ENCODE assay signal across 15 mouse cellular contexts in genomic region chr17:50158565-50158964, GRCm38 (mm10). TPM values are rescaled to one million over a fixed set of nuclear protein-coding genes. Genes with fewer than 3 reads are reported as not detected.
DNase-seq lines count a peak whose midpoint lies in the region; ATAC-seq lines count a peak whose summit lies in the region.
"Had no signal": no experiment of that assay in that cellular context is flagged by ENCODE, and none has a peak within 500 bp of the region (broad histone marks: within the 10 kb centered on the region; RNA-seq: fewer than 3 reads in every experiment).

No protein-coding gene starts in this region.

- H3K36me3 ChIP-seq in heart, embryonic 12.5 days, result no peaks in the 10 kb centered on the region
- H3K36me3 ChIP-seq in midbrain, embryonic 13.5 days, result no peaks in the 10 kb centered on the region
- H3K36me3 ChIP-seq: hindbrain, embryonic 15.5 days had no signal

- ATAC-seq in heart, embryonic 12.5 days (ENCODE audit: insufficient number of reproducible peaks, low FRiP score), result peak; percentile 55; the same call in 1 of the 2 replicates
- ATAC-seq in erythroid progenitor cell, adult 5-6 weeks (replicated peaks; ENCODE audit: low FRiP score, poor library complexity, severe bottlenecking), result peak; percentile 93
- peak; percentile 59 for ATAC-seq in megakaryocyte, adult 5-6 weeks (ENCODE audit: poor library complexity, severe bottlenecking)
- ATAC-seq in midbrain, embryonic 13.5 days, result no peak
- ATAC-seq: forebrain, embryonic 13.5 days had no signal

- no peaks in the 10 kb centered on the region for H3K9me3 ChIP-seq in heart, embryonic 12.5 days (replicated peaks)
- no peaks in the 10 kb centered on the region for H3K9me3 ChIP-seq in midbrain, embryonic 13.5 days
- H3K9me3 ChIP-seq: forebrain, embryonic 13.5 days; hindbrain, embryonic 15.5 days had no signal

- peaks cover 7% of the 10 kb centered on the region for H3K4me1 ChIP-seq in heart, embryonic 12.5 days (replicated peaks)
- H3K4me1 ChIP-seq in midbrain, embryonic 13.5 days (replicated peaks), result peaks cover 7% of the 10 kb centered on the region; the same call in 1 of the 2 replicates
- H3K4me1 ChIP-seq: forebrain, embryonic 13.5 days had no signal

- 59% methylated on average over 6 of the region's 6 CpGs for WGBS in heart, embryonic 12.5 days
- 91% methylated on average over 6 of the region's 6 CpGs for WGBS in midbrain, embryonic 13.5 days

- DNase-seq in heart, postnatal 4 days, result no peak
- DNase-seq in thymus, postnatal 14 days, result peak; percentile 61
- no peak for DNase-seq in layer of hippocampus, postnatal 36 days
- no peak for DNase-seq in urinary bladder, postnatal 10 days (ENCODE audit: low spot score)
- DNase-seq: kidney, postnatal 10 days; lung, postnatal 10 days; right cerebral cortex, adult 18-20 months had no signal

- H3K9ac ChIP-seq in heart, embryonic 12.5 days, result no peak overlapping the region
- H3K9ac ChIP-seq in midbrain, embryonic 13.5 days (replicated peaks), result no peak overlapping the region
- H3K9ac ChIP-seq: forebrain, embryonic 13.5 days; hindbrain, embryonic 15.5 days had no signal

- no peak overlapping the region for H3K4me2 ChIP-seq in heart, embryonic 12.5 days
- no peak overlapping the region for H3K4me2 ChIP-seq in midbrain, embryonic 13.5 days (replicated peaks)
- H3K4me2 ChIP-seq: forebrain, embryonic 13.5 days; hindbrain, embryonic 15.5 days had no signal

- no peaks in the 10 kb centered on the region for H3K27me3 ChIP-seq in heart, embryonic 12.5 days (replicated peaks)
- H3K27me3 ChIP-seq in midbrain, embryonic 13.5 days, result no peaks in the 10 kb centered on the region
- H3K27me3 ChIP-seq: forebrain, embryonic 13.5 days; hindbrain, embryonic 15.5 days had no signal

- H3K27ac ChIP-seq in heart, embryonic 12.5 days (ENCODE audit: poor library complexity, severe bottlenecking), result no peak overlapping the region
- H3K27ac ChIP-seq in midbrain, embryonic 13.5 days, result no peak overlapping the region
- H3K27ac ChIP-seq: forebrain, embryonic 13.5 days; heart, adult 2 months; hindbrain, embryonic 15.5 days had no signal

- no peak overlapping the region for H3K4me3 ChIP-seq in heart, embryonic 12.5 days
- no peak overlapping the region for H3K4me3 ChIP-seq in midbrain, embryonic 13.5 days (replicated peaks)
- H3K4me3 ChIP-seq: forebrain, embryonic 13.5 days; heart, adult 2 months; hindbrain, embryonic 15.5 days; myocyte had no signal

RNA-seq across cellular contexts. Expression of gene Rftn1, which starts 31.9 kb away (rescaled TPM):
- 24.2 and 26.6 TPM in 2 replicates for polyA plus RNA-seq in heart, embryonic 12.5 days (2016; fragmentation: Nextera tagmentation; extraction: Ambion mirVana)
- total RNA-seq in heart, postnatal 4 days (2021), result 10 to 100 TPM; 70.3 to 80.9 TPM
- 2.9 and 4.6 TPM in 2 replicates for total RNA-seq in erythroid progenitor cell, adult 5-6 weeks (2015; ENCODE audit: low replicate concordance)
- total RNA-seq in erythroid progenitor cell, adult 5-6 weeks (2017; ENCODE audit: low replicate concordance), result 3.6 and 5.4 TPM in 2 replicates
- total RNA-seq in megakaryocyte, adult 5-6 weeks (2015), result 12.0 and 13.0 TPM in 2 replicates
- 23.1 and 29.0 TPM in 2 replicates for total RNA-seq in megakaryocyte, adult 5-6 weeks (2017)
- polyA plus RNA-seq in midbrain, embryonic 13.5 days (2015; fragmentation: Nextera tagmentation; extraction: Ambion mirVana), result 10.9 and 12.2 TPM in 2 replicates
- total RNA-seq in layer of hippocampus, postnatal 36 days (2021), result 10 to 100 TPM; 12.5 to 14.4 TPM
